ENCODE assay signal across 8 mouse cellular contexts in genomic region chr9:70396083-70396482, GRCm38 (mm10).
"Had no signal": no experiment of that assay in that cellular context is flagged by ENCODE, and none has a peak within 500 bp of the region (broad histone marks: within the 10 kb centered on the region; RNA-seq: fewer than 3 reads in every experiment).

No protein-coding gene starts in this region.

- DNase-seq: cerebellum, postnatal 36 days; forebrain, postnatal 0 days; gastrocnemius, adult 2 months; gastrocnemius, postnatal 10 days; gastrocnemius, postnatal 14 days; gastrocnemius, postnatal 25 days; gastrocnemius, postnatal 36 days; heart, adult 11 months had no signal
